Mouse (Mus musculus): ENCODE results near the gene Hoxb3. TPM values are rescaled to one million over a fixed set of nuclear protein-coding genes. Genes with fewer than 3 reads are reported as not detected.

The Hoxb3 gene
- total and polyA plus RNA-seq, 3 experiments = not detected

DNA sequence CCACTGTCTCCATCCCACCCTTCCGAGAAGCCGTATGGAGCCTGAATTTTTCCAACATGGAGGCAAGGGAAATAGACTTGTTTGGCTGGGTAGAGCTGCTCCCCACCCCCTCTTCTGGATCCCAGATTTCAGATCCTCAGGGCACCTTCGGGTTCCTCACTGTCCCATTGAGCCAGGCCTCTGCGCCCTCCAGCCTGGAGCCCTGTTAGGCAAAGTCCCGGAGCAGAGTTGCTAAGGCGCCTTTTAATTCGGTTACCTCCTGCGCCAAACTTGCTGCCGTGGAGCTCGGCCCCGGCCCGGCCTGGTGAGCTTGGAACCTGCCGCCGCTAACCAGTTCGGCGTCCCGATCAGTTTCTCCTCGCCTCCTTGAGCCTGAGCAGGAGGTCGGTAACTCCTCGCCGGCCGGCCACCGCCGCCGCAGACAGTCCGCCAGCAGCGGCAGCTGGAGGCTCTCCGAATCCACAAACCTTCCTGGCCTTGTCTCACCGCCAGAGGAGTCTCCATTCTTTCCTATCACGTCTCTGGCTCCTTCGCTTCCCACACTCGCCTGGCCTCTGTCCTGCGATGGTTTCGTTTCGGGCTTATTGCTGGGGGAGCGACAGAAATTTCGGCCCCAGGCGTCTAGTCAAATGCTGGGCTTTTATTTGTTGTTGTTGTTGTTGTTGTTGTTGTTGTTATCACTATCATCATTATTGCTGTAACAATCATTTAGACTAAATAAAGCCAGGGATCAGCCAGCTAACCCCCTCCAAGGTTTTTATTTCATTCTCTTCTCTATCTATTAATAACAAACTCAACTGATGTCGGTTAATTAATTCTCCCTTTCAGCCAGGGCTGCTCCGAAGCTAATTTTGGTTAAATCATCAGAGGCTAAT lies 18.8 kb downstream of the Hoxb3 start:
- Histone ChIP-seq H3K4me3 (ENCODE audit: control insufficient read depth in 1 of 2, insufficient read depth in 1 of 2, low read depth in 2 of 2, low read length in 2 of 2) (no peak overlapping the region), H3K9me3 (replicated peaks; ENCODE audit: insufficient read depth, low read length) (no peaks in the 10 kb centered on the region), H3K4me1 (ENCODE audit: control insufficient read depth in 1 of 2, insufficient read depth in 2 of 2, low read length in 2 of 2) (no peaks in the 10 kb centered on the region), H3K9ac (ENCODE audit: control insufficient read depth, low read depth, low read length, poor library complexity, severe bottlenecking) (no peak overlapping the region), H3K79me2 (ENCODE audit: control insufficient read depth, insufficient read depth, low read length, poor library complexity) (no peaks in the 10 kb centered on the region), H3K27ac (ENCODE audit: control insufficient read depth, low read depth, low read length) (no peak overlapping the region), H3K36me3 (ENCODE audit: control insufficient read depth in 1 of 2, insufficient read depth in 2 of 2, low read length in 2 of 2) (no peaks in the 10 kb centered on the region), H3K27me3 (ENCODE audit: control insufficient read depth in 1 of 2, insufficient read depth in 2 of 2, low read length in 2 of 2) (peaks cover 0 to 7% of the 10 kb centered on the region in 2 experiments; a peak in 3 of 4 replicates)
- DNase-seq (ENCODE audit: low read depth, low spot score) = no peak
- TF ChIP-seq ELF1 (IDR thresholded peaks at IDR 0.05; ENCODE audit: low read depth, low read length) (no peak), GABPA (IDR thresholded peaks at IDR 0.05; ENCODE audit: low read depth, low read length) (no peak), NRF1 (IDR thresholded peaks at IDR 0.05; ENCODE audit: insufficient read depth, low read depth, low read length, poor library complexity, severe bottlenecking) (no peak), CHD2 (IDR thresholded peaks at IDR 0.05; ENCODE audit: low read length) (no peak), POLR2A (IDR thresholded peaks at IDR 0.05; ENCODE audit: control insufficient read depth in 1 of 2, insufficient read depth in 1 of 2, low read depth in 1 of 2, low read length in 2 of 2, poor library complexity in 1 of 2) (no peak), ZKSCAN1 (IDR thresholded peaks at IDR 0.05; ENCODE audit: low read depth, low read length) (no peak), POLR2AphosphoS2 (IDR thresholded peaks at IDR 0.05; ENCODE audit: low read length) (no peak), SIN3A (IDR thresholded peaks at IDR 0.05; ENCODE audit: low read length) (no peak), MEF2A (IDR thresholded peaks at IDR 0.05; ENCODE audit: extremely low read depth, insufficient replicate concordance, low read depth, low read length, poor library complexity, severe bottlenecking) (no peak), MYC (IDR thresholded peaks at IDR 0.05; ENCODE audit: low read depth, low read length) (no peak), RAD21 (IDR thresholded peaks at IDR 0.05; ENCODE audit: low read depth, low read length) (no peak)

GRCm38 (mm10) chr11:96342576-96342930 lies 19.4 kb downstream of the Hoxb3 start:
- Histone ChIP-seq H3K4me1 (ENCODE audit: control insufficient read depth in 1 of 2, insufficient read depth in 2 of 2, low read length in 2 of 2) (no peaks in the 10 kb centered on the region), H3K9ac (ENCODE audit: control insufficient read depth, low read depth, low read length, poor library complexity, severe bottlenecking) (no peak overlapping the region), H3K4me3 (ENCODE audit: control insufficient read depth in 1 of 2, insufficient read depth in 1 of 2, low read depth in 2 of 2, low read length in 2 of 2) (no peak overlapping the region), H3K9me3 (replicated peaks; ENCODE audit: insufficient read depth, low read length) (no peaks in the 10 kb centered on the region), H3K79me2 (ENCODE audit: control insufficient read depth, insufficient read depth, low read length, poor library complexity) (no peaks in the 10 kb centered on the region), H3K36me3 (ENCODE audit: control insufficient read depth in 1 of 2, insufficient read depth in 2 of 2, low read length in 2 of 2) (no peaks in the 10 kb centered on the region), H3K27ac (ENCODE audit: control insufficient read depth, low read depth, low read length) (no peak overlapping the region), H3K27me3 (ENCODE audit: control insufficient read depth in 1 of 2, insufficient read depth in 2 of 2, low read length in 2 of 2) (peaks cover 0 to 3% of the 10 kb centered on the region in 2 experiments; a peak in 2 of 4 replicates)
- no peak for DNase-seq (ENCODE audit: low read depth, low spot score)
- TF ChIP-seq ZKSCAN1 (IDR thresholded peaks at IDR 0.05; ENCODE audit: low read depth, low read length) = no peak
- no peak for TF ChIP-seq SIN3A (IDR thresholded peaks at IDR 0.05; ENCODE audit: low read length)
- no peak for TF ChIP-seq JUND (IDR thresholded peaks at IDR 0.05; ENCODE audit: low read depth, low read length)
- TF ChIP-seq TCF12 (IDR thresholded peaks at IDR 0.05; ENCODE audit: low read depth, low read length) = no peak
- TF ChIP-seq HCFC1 (IDR thresholded peaks at IDR 0.05; ENCODE audit: low read depth, low read length) = no peak
- no peak for TF ChIP-seq E2F4 (IDR thresholded peaks at IDR 0.05; ENCODE audit: borderline replicate concordance, low read depth, low read length)
- no peak for TF ChIP-seq POLR2AphosphoS2 (IDR thresholded peaks at IDR 0.05; ENCODE audit: low read length)
- no peak for TF ChIP-seq EP300 (IDR thresholded peaks at IDR 0.05; ENCODE audit: low read depth in 1 of 2, low read length in 2 of 2)
- no peak for TF ChIP-seq POLR2AphosphoS5 (IDR thresholded peaks at IDR 0.05; ENCODE audit: borderline replicate concordance, low read depth, low read length)
- no peak for TF ChIP-seq SMC3 (IDR thresholded peaks at IDR 0.05; ENCODE audit: low read depth, low read length)
